Comparison of ENCODE assay signal across 9 mouse cellular contexts in genomic region chr8:12755312-12755711, GRCm38 (mm10). TPM values are rescaled to one million over a fixed set of nuclear protein-coding genes. Genes with fewer than 3 reads are reported as not detected.
DNase-seq lines count a peak whose midpoint lies in the region; ATAC-seq and TF ChIP-seq lines count a peak whose summit lies in the region.
"Had no signal": no experiment of that assay in that cellular context is flagged by ENCODE, and none has a peak within 500 bp of the region (broad histone marks: within the 10 kb centered on the region; RNA-seq: fewer than 3 reads in every experiment).

No protein-coding gene starts in this region.

- H3K4me3 ChIP-seq in heart, adult 2 months, result no peak overlapping the region
- H3K4me3 ChIP-seq in heart, embryonic 10.5 days, result no peak overlapping the region
- no peak overlapping the region for H3K4me3 ChIP-seq in neural tube, embryonic 15.5 days (replicated peaks)
- H3K4me3 ChIP-seq: midbrain, embryonic 12.5 days had no signal

- no peaks in the 10 kb centered on the region for H3K27me3 ChIP-seq in heart, adult 2 months (ENCODE audit: control insufficient read depth, insufficient read depth, low read length)
- H3K27me3 ChIP-seq in heart, embryonic 10.5 days (ENCODE audit: insufficient read depth, poor library complexity, severe bottlenecking), result 0 out of 2 replicates have a peak, but pooled peaks cover 4% of the 10 kb centered on the region
- H3K27me3 ChIP-seq in neural tube, embryonic 15.5 days (replicated peaks), result no peaks in the 10 kb centered on the region

- H3K36me3 ChIP-seq in heart, adult 2 months (ENCODE audit: control insufficient read depth, insufficient read depth, low read length), result no peaks in the 10 kb centered on the region
- no peaks in the 10 kb centered on the region for H3K36me3 ChIP-seq in heart, embryonic 10.5 days
- H3K36me3 ChIP-seq in neural tube, embryonic 15.5 days, result no peaks in the 10 kb centered on the region
- H3K36me3 ChIP-seq: midbrain, embryonic 12.5 days had no signal

- no peaks in the 10 kb centered on the region for H3K4me1 ChIP-seq in heart, adult 2 months (ENCODE audit: control insufficient read depth, insufficient read depth, low read length)
- peaks cover 48% of the 10 kb centered on the region for H3K4me1 ChIP-seq in heart, embryonic 10.5 days
- H3K4me1 ChIP-seq in neural tube, embryonic 15.5 days, result peaks cover 27% of the 10 kb centered on the region

- H3K4me2 ChIP-seq in neural tube, embryonic 15.5 days, result no peak overlapping the region

- peak in 1 of 2 experiments; percentile 33 for DNase-seq in heart, adult 2 months
- DNase-seq in heart, embryonic 10.5 days (ENCODE audit: low spot score), result no peak
- peak; percentile 57 for DNase-seq in CD4-positive, CD25-positive, alpha-beta regulatory T cell, adult 2 months (ENCODE audit: low read depth, low spot score)
- peak; percentile 34 to 35 for DNase-seq in adrenal gland, postnatal 36 days
- DNase-seq in lung, adult 18-20 months, result peak; percentile 58 to 77
- DNase-seq in urinary bladder, postnatal 14 days (ENCODE audit: low spot score), result no peak
- no peak for DNase-seq in right cerebral cortex, postnatal 14 days

- H3K9me3 ChIP-seq in heart, embryonic 10.5 days, result no peaks in the 10 kb centered on the region
- H3K9me3 ChIP-seq in neural tube, embryonic 15.5 days (replicated peaks), result no peaks in the 10 kb centered on the region
- H3K9me3 ChIP-seq: midbrain, embryonic 12.5 days had no signal

- peak; percentile 51; the same call in 1 of the 2 replicates for TF ChIP-seq EP300 in heart, adult 2 months (IDR thresholded peaks at IDR 0.05; ENCODE audit: insufficient read depth, low read depth, low read length)

- H3K27ac ChIP-seq in heart, adult 2 months, result peak overlapping the region; percentile 81; the same call in 1 of the 2 replicates
- no peak overlapping the region for H3K27ac ChIP-seq in heart, embryonic 10.5 days
- H3K27ac ChIP-seq in neural tube, embryonic 15.5 days (replicated peaks), result no peak overlapping the region
- H3K27ac ChIP-seq: midbrain, embryonic 12.5 days had no signal

- no peak for TF ChIP-seq POLR2A in heart, adult 2 months (IDR thresholded peaks at IDR 0.05; ENCODE audit: insufficient read depth, low read depth, low read length)

- no peaks in the 10 kb centered on the region for H3K79me2 ChIP-seq in heart, adult 2 months (replicated peaks; ENCODE audit: control insufficient read depth, insufficient read depth, low read length)

- H3K9ac ChIP-seq in heart, adult 2 months (ENCODE audit: low read depth, low read length), result no peak overlapping the region
- no peak overlapping the region for H3K9ac ChIP-seq in neural tube, embryonic 15.5 days (replicated peaks)
- H3K9ac ChIP-seq: midbrain, embryonic 12.5 days had no signal

- TF ChIP-seq CTCF in heart, adult 2 months (IDR thresholded peaks at IDR 0.05), result peak; percentile 77

- 21% methylated on average over 2 of the region's 2 CpGs for WGBS in heart, adult 2 months
- 48% methylated on average over 2 of the region's 2 CpGs for WGBS in heart, embryonic 10.5 days
- WGBS in neural tube, embryonic 15.5 days, result 74% methylated on average over 2 of the region's 2 CpGs

- intact Hi-C loops in heart, adult 2 months (cut with DNase I), result loop anchor here (1.0 to 10.0 kb wide), 3 partner anchors 56 to 407 kb away; partner anchors contain the start of genes Cul4a and Pcid2

- ATAC-seq in neural tube, embryonic 15.5 days (ENCODE audit: low FRiP score), result no peak

RNA-seq across cellular contexts. Expression of gene Atp11a, which starts 1.5 kb away (rescaled TPM):
- 10 to 100 TPM; 79.5 to 80.1 TPM for total RNA-seq in heart, adult 2 months (2021)
- 56.0 and 88.5 TPM in 2 replicates for polyA plus RNA-seq in heart, adult 2 months (2012; rRNA removed)
- polyA plus RNA-seq in heart, embryonic 10.5 days (2016; fragmentation: Nextera tagmentation; extraction: Ambion mirVana), result 11.7 and 17.9 TPM in 2 replicates
- 100 to 1,000 TPM; 121 to 149 TPM for total RNA-seq in adrenal gland, postnatal 36 days (2021)
- polyA plus RNA-seq in neural tube, embryonic 15.5 days (2015; fragmentation: Nextera tagmentation; extraction: Ambion mirVana), result 12.0 and 13.4 TPM in 2 replicates

Comparison
In these comparisons a context has a peak if more than half of its experiments do, and no peak if none do; other contexts are left out.
1. DNase-seq: peak in CD4-positive, CD25-positive, alpha-beta regulatory T cell, adult 2 months (single experiment), adrenal gland, postnatal 36 days (2 of 2) and lung, adult 18-20 months (2 of 2); none in heart, embryonic 10.5 days (single experiment), urinary bladder, postnatal 14 days (single experiment) and right cerebral cortex, postnatal 14 days (single experiment).